Mouse (Mus musculus): Measurements from ENCODE around the gene Agap2. TPM values are rescaled to one million over a fixed set of nuclear protein-coding genes. Genes with fewer than 3 reads are reported as not detected.

Gene Agap2
- polyA plus RNA-seq (2012; rRNA removed) (5.3 and 6.0 TPM in 2 replicates), polyA plus RNA-seq (2014; fragmentation: Nextera tagmentation; extraction: Ambion mirVana) (0.32 and 0.57 TPM in 2 replicates)

DNA sequence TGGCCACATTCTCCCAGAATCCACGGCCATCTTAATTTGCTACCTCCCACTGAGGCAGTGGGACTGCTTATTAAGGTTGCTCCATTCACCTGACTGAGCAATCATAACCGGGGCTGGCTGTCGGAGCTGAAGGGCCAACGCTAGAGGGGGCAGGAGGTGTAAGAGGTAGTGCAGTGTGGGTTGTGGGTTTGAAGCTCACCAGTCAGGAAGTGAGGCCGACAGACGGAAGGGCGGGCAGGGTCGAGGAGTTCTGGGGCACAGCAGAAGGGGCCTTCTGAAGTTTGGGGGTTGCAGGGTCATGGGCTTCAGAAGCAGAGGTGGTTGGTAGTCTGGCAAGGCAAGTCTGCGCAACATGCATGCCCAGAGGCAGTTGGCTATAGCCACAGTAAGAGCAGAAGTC, at the start of gene Agap2:
TSS of gene Agap2 (plus strand) at position 205 of the 400 bp plus-strand sequence.
- Histone ChIP-seq H3K9ac (ENCODE audit: low read depth, low read length, severe bottlenecking) (no peak within 1 kb of the TSS), H3K27me3 (ENCODE audit: control insufficient read depth, insufficient read depth, low read length) (peaks cover 40% of the 10 kb centered on the region), H3K27ac (replicated peaks; ENCODE audit: low read depth, low read length) (no peak within 1 kb of the TSS), H3K4me2 (replicated peaks; ENCODE audit: low read depth, low read length, severe bottlenecking) (no peak within 1 kb of the TSS), H3K4me1 (ENCODE audit: control insufficient read depth, insufficient read depth, low read length) (peaks cover 15% of the 10 kb centered on the region; the same call in 1 of the 2 replicates), H3K36me3 (ENCODE audit: control insufficient read depth, insufficient read depth, low read length) (no peaks in the 10 kb centered on the region), H3K9me3 (ENCODE audit: control insufficient read depth, low read length) (no peaks in the 10 kb centered on the region), H3K4me3 (replicated peaks; ENCODE audit: low read length) (no peak within 1 kb of the TSS)
- no peak for TF ChIP-seq POLR2A (IDR thresholded peaks at IDR 0.05; ENCODE audit: borderline replicate concordance, extremely low read depth, insufficient read depth, insufficient read length)
- WGBS: 60% methylated on average over 9 of the region's 9 CpGs
- ATAC-seq (ENCODE audit: low FRiP score, low read depth) (no peak), DNase-seq (ENCODE audit: low spot score) (no peak)

DNA sequence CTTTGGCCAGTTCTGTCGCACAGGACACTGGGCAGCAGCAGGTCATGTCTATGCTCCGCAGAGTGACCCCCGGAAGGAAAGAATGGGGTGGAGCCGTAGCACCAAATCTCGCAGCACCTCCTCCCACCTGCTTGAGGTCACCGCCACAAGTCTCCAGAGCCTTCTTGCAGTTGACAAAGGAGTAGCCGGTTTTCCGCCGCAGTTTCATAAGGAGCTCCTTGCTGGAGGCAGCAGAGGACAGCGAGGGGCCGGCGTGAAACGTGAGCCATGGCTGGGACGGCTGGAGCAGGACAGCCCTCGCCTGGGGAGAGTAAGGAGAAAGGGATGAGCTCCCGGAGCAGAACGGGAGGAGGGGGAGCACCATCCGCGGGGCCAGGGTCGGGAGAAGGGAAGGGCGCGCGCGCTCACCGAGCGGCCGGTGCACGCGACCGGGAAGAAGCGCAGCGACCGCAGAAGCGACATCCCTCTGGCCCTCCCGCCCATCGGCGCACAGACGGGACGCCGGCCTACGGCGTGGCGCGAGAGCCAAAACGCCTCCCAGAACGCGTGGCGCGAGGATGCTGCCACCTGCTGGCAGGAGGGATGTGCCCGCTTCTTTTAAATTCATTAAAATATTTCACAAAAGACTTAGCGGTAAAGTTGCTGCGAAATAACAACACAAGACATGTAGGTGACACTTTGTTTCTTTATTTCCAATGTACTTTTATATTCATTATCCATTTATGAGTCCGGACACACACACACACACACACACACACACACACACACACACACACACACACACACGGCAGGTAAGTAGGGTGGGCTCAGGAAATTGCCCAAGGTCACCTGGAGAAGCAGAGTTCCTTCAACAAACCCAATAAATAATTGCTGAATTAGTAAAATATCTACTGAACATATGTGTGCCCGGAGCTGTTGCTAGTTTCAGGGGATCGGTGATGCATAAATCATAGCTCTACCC, 44.5 kb upstream of the Agap2 start, which contains the start of gene Tsfm:
TSS of gene Tsfm (minus strand) at position 505 of the 961 bp plus-strand sequence.
- Histone ChIP-seq H3K9me3 (ENCODE audit: control insufficient read depth, low read length) (no peaks in the 10 kb centered on the region), H3K9ac (ENCODE audit: low read depth, low read length, severe bottlenecking) (peak within 1 kb of the TSS; percentile 72), H3K4me3 (replicated peaks; ENCODE audit: low read length) (peak within 1 kb of the TSS; percentile 69), H3K27me3 (ENCODE audit: control insufficient read depth, insufficient read depth, low read length) (no peaks in the 10 kb centered on the region), H3K27ac (replicated peaks; ENCODE audit: low read depth, low read length) (peak within 1 kb of the TSS; percentile 34; the same call in 1 of the 2 replicates), H3K4me1 (ENCODE audit: control insufficient read depth, insufficient read depth, low read length) (peaks cover 4% of the 10 kb centered on the region; the same call in 1 of the 2 replicates), H3K36me3 (ENCODE audit: control insufficient read depth, insufficient read depth, low read length) (peaks cover 37% of the 10 kb centered on the region), H3K4me2 (replicated peaks; ENCODE audit: low read depth, low read length, severe bottlenecking) (peak within 1 kb of the TSS; percentile 68)
- 5% methylated on average over 55 of the region's 56 CpGs for WGBS
- ATAC-seq (ENCODE audit: low FRiP score, low read depth) (peak; percentile 88), DNase-seq (ENCODE audit: low spot score) (peak; percentile 88)
- 0 out of 2 replicates have a peak, but pooled peaks have one; percentile 68 for TF ChIP-seq POLR2A (IDR thresholded peaks at IDR 0.05; ENCODE audit: borderline replicate concordance, extremely low read depth, insufficient read depth, insufficient read length)

GRCm38 (mm10) chr10:127033301-127033741, 41.8 kb upstream of the Agap2 start:
- H3K9ac ChIP-seq (ENCODE audit: low read depth, low read length, severe bottlenecking): no peak overlapping the region
- H3K27ac ChIP-seq (replicated peaks; ENCODE audit: low read depth, low read length): no peak overlapping the region
- no peak overlapping the region for H3K4me2 ChIP-seq (replicated peaks; ENCODE audit: low read depth, low read length, severe bottlenecking)
- ATAC-seq (ENCODE audit: low FRiP score, low read depth) (no peak), DNase-seq (ENCODE audit: low spot score) (no peak)
- WGBS: 83% methylated on average over 8 of the region's 8 CpGs
- no peak for TF ChIP-seq POLR2A (IDR thresholded peaks at IDR 0.05; ENCODE audit: borderline replicate concordance, extremely low read depth, insufficient read depth, insufficient read length)
- no peaks in the 10 kb centered on the region for H3K9me3 ChIP-seq (ENCODE audit: control insufficient read depth, low read length)
- no peaks in the 10 kb centered on the region for H3K27me3 ChIP-seq (ENCODE audit: control insufficient read depth, insufficient read depth, low read length)
- no peak overlapping the region for H3K4me3 ChIP-seq (replicated peaks; ENCODE audit: low read length)
- H3K36me3 ChIP-seq (ENCODE audit: control insufficient read depth, insufficient read depth, low read length): peaks cover 10% of the 10 kb centered on the region
- H3K4me1 ChIP-seq (ENCODE audit: control insufficient read depth, insufficient read depth, low read length): peaks cover 4% of the 10 kb centered on the region; the same call in 1 of the 2 replicates

DNA sequence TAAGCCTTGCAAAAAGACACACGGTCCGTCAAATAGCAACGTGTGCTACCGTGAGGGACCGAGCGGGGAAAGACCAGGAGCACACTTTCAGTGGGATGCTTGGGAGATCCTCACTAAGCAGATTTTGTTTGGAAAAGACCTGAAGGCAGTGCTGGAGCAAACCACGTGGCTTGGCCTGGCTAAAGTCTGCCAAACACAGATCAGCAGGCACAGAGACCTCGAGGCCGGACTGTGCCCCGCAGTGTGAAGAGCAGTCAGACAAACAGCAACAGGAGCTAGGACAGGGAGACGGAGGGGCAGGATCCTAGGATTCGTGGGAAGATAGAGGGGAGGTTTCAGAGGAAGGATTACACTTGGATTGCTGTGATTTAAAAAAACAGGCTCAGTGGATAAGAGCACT, 38.8 kb upstream of the Agap2 start:
- Histone ChIP-seq H3K27me3 (ENCODE audit: control insufficient read depth, insufficient read depth, low read length) (no peaks in the 10 kb centered on the region), H3K4me3 (replicated peaks; ENCODE audit: low read length) (no peak overlapping the region), H3K9me3 (ENCODE audit: control insufficient read depth, low read length) (no peaks in the 10 kb centered on the region), H3K4me2 (replicated peaks; ENCODE audit: low read depth, low read length, severe bottlenecking) (no peak overlapping the region), H3K9ac (ENCODE audit: low read depth, low read length, severe bottlenecking) (no peak overlapping the region), H3K4me1 (ENCODE audit: control insufficient read depth, insufficient read depth, low read length) (0 out of 2 replicates have a peak, but pooled peaks cover 5% of the 10 kb centered on the region), H3K27ac (replicated peaks; ENCODE audit: low read depth, low read length) (no peak overlapping the region), H3K36me3 (ENCODE audit: control insufficient read depth, insufficient read depth, low read length) (no peaks in the 10 kb centered on the region)
- 82% methylated on average over 12 of the region's 12 CpGs for WGBS
- DNase-seq (ENCODE audit: low spot score) (no peak), ATAC-seq (ENCODE audit: low FRiP score, low read depth) (no peak)
- TF ChIP-seq POLR2A (IDR thresholded peaks at IDR 0.05; ENCODE audit: borderline replicate concordance, extremely low read depth, insufficient read depth, insufficient read length): no peak

- H3K9ac ChIP-seq (ENCODE audit: low read depth, low read length, severe bottlenecking): no peak overlapping the region
- no peak overlapping the region for H3K4me2 ChIP-seq (replicated peaks; ENCODE audit: low read depth, low read length, severe bottlenecking)
- H3K36me3 ChIP-seq (ENCODE audit: control insufficient read depth, insufficient read depth, low read length): no peaks in the 10 kb centered on the region
- DNase-seq (ENCODE audit: low spot score): no peak
- no peaks in the 10 kb centered on the region for H3K9me3 ChIP-seq (ENCODE audit: control insufficient read depth, low read length)
- no peak overlapping the region for H3K4me3 ChIP-seq (replicated peaks; ENCODE audit: low read length)
- no peak for ATAC-seq (ENCODE audit: low FRiP score, low read depth)
- H3K4me1 ChIP-seq (ENCODE audit: control insufficient read depth, insufficient read depth, low read length): peaks cover 10% of the 10 kb centered on the region; the same call in 1 of the 2 replicates
- H3K27ac ChIP-seq (replicated peaks; ENCODE audit: low read depth, low read length): no peak overlapping the region
- no peak for TF ChIP-seq POLR2A (IDR thresholded peaks at IDR 0.05; ENCODE audit: borderline replicate concordance, extremely low read depth, insufficient read depth, insufficient read length)
- WGBS: 77% methylated on average over 12 of the region's 12 CpGs
- H3K27me3 ChIP-seq (ENCODE audit: control insufficient read depth, insufficient read depth, low read length): no peaks in the 10 kb centered on the region
Measured at GRCm38 (mm10) chr10:127037641-127038040, 37.4 kb upstream of the Agap2 start.

Data from limb, embryonic 14.5 days (tissue).